Mouse (Mus musculus) intestine, embryonic 14.5 days (tissue): ENCODE results near the gene Psmb7. TPM values are rescaled to one million over a fixed set of nuclear protein-coding genes. Genes with fewer than 3 reads are reported as not detected.

Source experiments
- ATAC-seq: fragments of 200-750 bp; cut with Nextera tagmentation; replicated peaks from 2 replicates; pipeline ENCODE4 v1.8.0; 2017; ENCODE audit warnings: low read depth, moderate number of reproducible peaks, moderate TSS enrichment, moderate library complexity; ENCODE audit not compliant: low FRiP score, low TSS enrichment
- DNase-seq: peaks from one replicate; pipeline ENCODE4 v3.0.0-alpha.2; 2018; ENCODE audit warnings: low spot score
- H3K27ac ChIP-seq: fragments of 300-500 bp; sonication (generic); 2 replicates; pipeline ENCODE4 v1.5.1; 2014; ENCODE audit warnings: low read depth, mild to moderate bottlenecking, control low read depth
- H3K27me3 ChIP-seq: fragments of 300-500 bp; sonication (generic); replicated peaks from 2 replicates; pipeline ENCODE4 v1.6.1; 2014; ENCODE audit warnings: low read length, control low read depth; ENCODE audit not compliant: control insufficient read depth, insufficient read depth
- H3K36me3 ChIP-seq: fragments of 300-500 bp; sonication (generic); 2 replicates; pipeline ENCODE4 v1.6.1; 2014; ENCODE audit warnings: low read length, control low read depth; ENCODE audit not compliant: control insufficient read depth, insufficient read depth
- H3K4me1 ChIP-seq: fragments of 300-500 bp; sonication (generic); replicated peaks from 2 replicates; pipeline ENCODE4 v1.6.1; 2014; ENCODE audit warnings: low read length, control low read depth, mixed read lengths; ENCODE audit not compliant: control insufficient read depth, insufficient read depth
- H3K4me2 ChIP-seq: fragments of 300-500 bp; sonication (generic); 2 replicates; pipeline ENCODE4 v1.6.1; 2014; ENCODE audit warnings: low read length
- H3K4me3 ChIP-seq: fragments of 300-500 bp; sonication (generic); 2 replicates; pipeline ENCODE4 v1.5.1; 2014; ENCODE audit warnings: low read depth, low read length, control low read depth, mixed read lengths
- H3K9ac ChIP-seq: fragments of 300-500 bp; sonication (generic); 2 replicates; pipeline ENCODE4 v1.6.1; 2014; ENCODE audit warnings: mild to moderate bottlenecking, low read length
- H3K9me3 ChIP-seq: fragments of 300-500 bp; sonication (generic); 2 replicates; pipeline ENCODE4 v1.6.1; 2016; ENCODE audit warnings: low read length, control low read depth; ENCODE audit not compliant: control insufficient read depth
- WGBS: fragments of 180-500 bp; shearing (Covaris S2); extraction: QIAGEN DNeasy Blood & Tissue Kit; methylation state at CpG from one replicate; pipeline ENCODE4 v1.1.7; 2014; 5-methylcytosine and 5-hydroxymethylcytosine counted together
- polyA plus RNA-seq: library from polyadenylated mRNA; unstranded; fragments of >200 nt; fragmentation: Nextera tagmentation; extraction: Ambion mirVana; gene quantifications from 2 replicates; pipeline ENCODE4 v1.2.1, GENCODE M21; 2014

The Psmb7 gene
- polyA plus RNA-seq, 1 experiment from 2014 or later: 247 TPM

DNA sequence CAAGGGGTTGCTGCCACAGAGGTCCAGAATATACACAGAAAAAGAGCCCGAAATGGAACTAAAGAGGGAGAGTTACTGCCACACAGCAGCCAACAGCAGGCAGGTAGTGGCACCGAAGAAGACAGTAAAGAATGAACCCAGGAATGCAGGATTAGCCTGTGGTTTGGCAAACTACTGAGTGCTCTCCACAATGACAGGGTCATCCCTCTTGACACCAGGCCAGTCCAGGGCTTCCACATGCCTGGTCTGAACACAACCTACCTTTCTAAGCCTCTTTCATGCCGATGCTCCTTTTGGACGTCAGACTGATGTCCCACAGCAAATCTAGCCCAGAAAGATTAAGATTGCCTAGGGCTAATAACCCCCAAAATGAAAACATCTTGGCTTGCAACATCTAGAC is 15.1 kb downstream of the Psmb7 start:
- DNase-seq: no peak
- no peak overlapping the region for H3K9ac ChIP-seq
- H3K27me3 ChIP-seq: no peaks in the 10 kb centered on the region
- H3K27ac ChIP-seq: no peak overlapping the region
- peaks cover 86% of the 10 kb centered on the region for H3K36me3 ChIP-seq
- 88% methylated on average over 4 of the region's 4 CpGs for WGBS
- no peaks in the 10 kb centered on the region for H3K4me1 ChIP-seq
- no peak for ATAC-seq
- H3K4me2 ChIP-seq: no peak overlapping the region
- no peak overlapping the region for H3K4me3 ChIP-seq
- no peaks in the 10 kb centered on the region for H3K9me3 ChIP-seq

DNA sequence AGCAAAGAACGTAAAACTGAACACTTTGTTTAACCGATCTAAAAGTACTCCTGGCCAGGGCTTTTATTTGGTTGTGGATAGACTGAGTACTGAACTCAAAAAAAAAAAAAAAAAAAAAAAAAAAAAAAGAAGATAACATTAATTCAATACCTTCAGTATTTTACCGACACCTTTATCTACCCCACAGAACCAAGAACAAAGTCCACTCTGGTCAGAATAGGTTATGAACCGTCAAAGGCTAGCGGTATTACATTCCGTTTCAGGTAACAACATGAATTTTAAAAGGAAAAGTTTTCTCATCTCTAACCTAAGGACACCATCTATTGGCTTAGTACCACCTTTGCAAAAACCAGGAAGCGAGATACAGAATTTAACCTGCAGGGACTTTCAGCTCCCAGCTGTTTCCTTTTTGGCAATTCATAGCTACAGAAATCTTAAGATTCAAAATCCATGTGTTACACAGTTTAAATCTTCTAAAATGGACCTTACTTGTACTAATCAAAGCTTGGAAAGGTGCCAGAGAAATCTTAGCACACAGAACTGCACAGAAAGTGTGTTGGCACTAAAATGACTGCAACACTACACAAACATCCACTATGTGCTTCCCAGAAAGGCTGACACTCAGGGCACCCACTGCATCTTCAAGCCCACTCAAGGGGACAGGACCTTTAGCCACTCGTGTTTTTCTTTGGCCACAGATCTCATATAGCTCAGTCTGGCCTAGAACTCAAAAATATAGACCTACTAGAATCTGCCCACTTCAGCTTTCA is 19.9 kb downstream of the Psmb7 start:
- 82% methylated on average over 8 of the region's 8 CpGs for WGBS
- Histone ChIP-seq H3K9me3 (no peaks in the 10 kb centered on the region), H3K4me1 (no peaks in the 10 kb centered on the region), H3K27me3 (no peaks in the 10 kb centered on the region), H3K27ac (no peak overlapping the region), H3K36me3 (peaks cover 57% of the 10 kb centered on the region), H3K9ac (no peak overlapping the region), H3K4me3 (no peak overlapping the region), H3K4me2 (no peak overlapping the region)
- ATAC-seq (no peak), DNase-seq (no peak)

DNA sequence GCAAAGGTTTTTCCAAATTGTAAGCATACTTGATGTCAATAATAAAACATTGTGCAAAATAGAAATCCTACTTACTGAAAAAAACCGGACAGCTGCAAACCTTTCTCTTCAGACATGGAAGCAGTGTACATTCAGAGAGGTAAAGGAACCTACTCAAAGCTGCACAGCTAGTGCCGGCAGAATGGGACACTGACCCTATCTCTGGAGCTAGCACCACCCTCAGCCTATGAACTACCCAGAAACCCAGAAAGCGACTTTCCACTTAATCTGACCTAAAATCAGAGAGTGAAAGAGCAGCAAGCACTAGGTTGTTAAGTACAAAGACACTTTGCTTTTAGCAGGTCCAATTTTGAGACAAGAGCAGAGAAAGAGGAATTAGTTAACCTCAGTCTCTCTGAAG is 20.5 kb downstream of the Psmb7 start:
- H3K4me3 ChIP-seq: no peak overlapping the region
- 83% methylated on average over 3 of the region's 3 CpGs for WGBS
- H3K27ac ChIP-seq: no peak overlapping the region
- H3K4me2 ChIP-seq: no peak overlapping the region
- no peaks in the 10 kb centered on the region for H3K27me3 ChIP-seq
- H3K4me1 ChIP-seq: no peaks in the 10 kb centered on the region
- ATAC-seq (no peak), DNase-seq (no peak)
- H3K9ac ChIP-seq: no peak overlapping the region
- peaks cover 51% of the 10 kb centered on the region for H3K36me3 ChIP-seq
- no peaks in the 10 kb centered on the region for H3K9me3 ChIP-seq

DNA sequence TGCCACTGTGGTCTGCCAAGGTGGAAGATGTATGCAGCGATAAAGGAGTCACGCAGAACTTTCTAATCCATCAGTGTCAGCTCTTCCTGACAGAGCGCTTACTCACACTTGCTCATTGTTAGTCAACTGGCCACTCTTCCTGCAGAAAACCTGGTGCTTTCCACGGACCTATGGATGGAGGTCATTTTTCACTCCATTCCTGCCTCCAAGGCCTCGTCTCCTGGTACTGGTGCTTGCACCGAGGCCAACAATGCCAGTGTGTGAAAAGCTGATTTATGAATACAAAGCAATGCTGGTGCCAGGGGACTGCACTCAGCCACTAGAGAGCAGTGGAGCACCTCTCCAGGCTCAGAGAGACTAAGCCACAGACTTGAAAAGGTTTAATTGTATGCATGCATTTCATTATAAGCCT is 22.3 kb downstream of the Psmb7 start:
- Histone ChIP-seq H3K36me3 (peaks cover 39% of the 10 kb centered on the region), H3K27ac (no peak overlapping the region), H3K9ac (no peak overlapping the region), H3K4me1 (no peaks in the 10 kb centered on the region), H3K9me3 (no peaks in the 10 kb centered on the region), H3K4me2 (no peak overlapping the region), H3K27me3 (no peaks in the 10 kb centered on the region), H3K4me3 (no peak overlapping the region)
- DNase-seq (no peak), ATAC-seq (no peak)
- 72% methylated on average over 6 of the region's 6 CpGs for WGBS

DNA sequence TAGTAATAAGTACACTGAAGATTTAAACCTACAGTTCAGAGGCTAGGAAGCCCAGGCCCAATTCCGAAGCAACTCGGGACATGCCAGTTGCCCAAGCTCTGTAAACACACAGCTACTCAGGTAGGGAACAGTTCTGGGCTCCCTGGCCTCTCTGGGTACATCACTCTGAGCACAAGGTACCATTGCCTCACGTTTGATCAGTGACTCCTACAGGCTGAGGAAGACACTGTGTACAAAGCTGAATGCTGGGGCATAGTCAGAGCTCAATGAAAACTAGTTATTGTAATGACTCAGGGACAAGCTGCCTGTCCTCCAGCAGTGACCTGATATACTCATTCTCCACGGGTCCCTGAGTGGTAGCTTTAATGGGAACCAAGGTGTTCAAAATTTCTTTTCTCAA is 22.8 kb downstream of the Psmb7 start:
- Histone ChIP-seq H3K9me3 (no peaks in the 10 kb centered on the region), H3K4me2 (no peak overlapping the region), H3K36me3 (peaks cover 34% of the 10 kb centered on the region), H3K9ac (no peak overlapping the region), H3K4me3 (no peak overlapping the region), H3K4me1 (no peaks in the 10 kb centered on the region), H3K27me3 (no peaks in the 10 kb centered on the region), H3K27ac (no peak overlapping the region)
- WGBS: 81% methylated on average over 4 of the region's 4 CpGs
- DNase-seq: no peak
- ATAC-seq: no peak

DNA sequence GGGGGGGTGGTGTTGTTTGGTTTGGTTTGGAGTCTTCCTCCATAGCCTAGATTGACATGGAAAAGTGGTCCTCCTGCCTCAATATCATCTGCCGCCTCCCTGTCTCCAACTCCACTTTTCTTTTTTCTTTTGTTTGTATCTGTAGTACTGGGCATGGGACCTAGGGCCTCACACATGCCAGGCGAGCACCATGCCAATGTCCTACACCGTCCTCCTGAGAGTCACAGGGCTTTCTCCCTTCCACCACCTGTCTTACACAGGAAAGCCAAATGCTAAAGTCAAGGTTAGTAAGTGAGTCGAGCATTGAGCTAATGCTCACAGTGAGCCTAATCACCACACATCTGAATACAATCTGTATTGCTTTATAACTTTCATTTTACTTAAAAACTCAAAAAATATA is 24.1 kb downstream of the Psmb7 start:
- DNase-seq (no peak), ATAC-seq (no peak)
- no peak overlapping the region for H3K27ac ChIP-seq
- H3K36me3 ChIP-seq: peaks cover 26% of the 10 kb centered on the region
- H3K4me3 ChIP-seq: no peak overlapping the region
- H3K9ac ChIP-seq: no peak overlapping the region
- H3K27me3 ChIP-seq: no peaks in the 10 kb centered on the region
- 91% methylated on average over 4 of the region's 4 CpGs for WGBS
- H3K9me3 ChIP-seq: no peaks in the 10 kb centered on the region
- no peaks in the 10 kb centered on the region for H3K4me1 ChIP-seq
- no peak overlapping the region for H3K4me2 ChIP-seq

DNA sequence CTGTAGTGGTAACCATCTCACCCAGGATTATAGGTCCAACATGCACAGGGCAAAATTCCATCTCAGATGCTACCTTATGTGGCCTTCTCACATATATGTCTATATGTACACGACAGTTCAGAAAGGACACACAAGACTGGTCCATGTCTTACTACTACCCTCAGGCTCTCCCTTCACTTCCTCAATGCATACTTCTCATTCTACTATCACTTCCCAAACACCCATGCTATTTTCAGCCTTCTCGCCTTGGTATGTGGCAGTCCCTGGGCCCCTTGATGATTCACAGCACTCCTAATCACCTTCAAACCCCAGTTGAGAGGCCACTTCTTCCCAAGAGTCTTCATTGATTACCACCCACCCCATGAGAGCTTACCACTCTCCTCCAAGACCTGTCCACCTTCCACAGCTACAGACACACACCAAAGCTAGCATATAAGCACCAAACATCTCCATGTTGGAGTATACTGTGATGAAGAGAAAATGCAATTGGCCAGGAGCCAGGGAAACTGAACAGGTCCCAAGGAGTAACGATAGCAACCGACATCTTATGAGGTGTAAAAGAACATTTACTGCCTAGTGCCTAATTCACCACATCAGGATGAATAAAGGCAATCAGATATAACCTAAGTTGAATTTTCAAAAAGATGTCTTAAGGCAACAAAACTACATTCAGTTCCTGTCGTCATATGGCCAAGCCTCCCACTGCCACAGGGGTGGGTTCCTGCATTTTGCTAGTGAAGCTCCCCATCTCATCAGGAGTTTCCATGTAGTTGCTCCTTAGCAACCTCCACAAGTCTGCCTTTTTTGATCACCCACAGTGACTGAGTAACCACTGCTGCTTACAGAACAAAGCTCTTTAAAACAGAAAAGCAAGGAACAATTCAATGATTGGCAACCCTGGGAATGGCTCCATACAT is 26.7 kb downstream of the Psmb7 start:
- ATAC-seq (no peak), DNase-seq (no peak)
- Histone ChIP-seq H3K4me2 (no peak overlapping the region), H3K4me3 (no peak overlapping the region), H3K27ac (no peak overlapping the region), H3K9me3 (no peaks in the 10 kb centered on the region), H3K36me3 (peaks cover 38% of the 10 kb centered on the region), H3K27me3 (no peaks in the 10 kb centered on the region), H3K9ac (no peak overlapping the region), H3K4me1 (no peaks in the 10 kb centered on the region)
- WGBS: 92% methylated on average over 5 of the region's 5 CpGs

DNA sequence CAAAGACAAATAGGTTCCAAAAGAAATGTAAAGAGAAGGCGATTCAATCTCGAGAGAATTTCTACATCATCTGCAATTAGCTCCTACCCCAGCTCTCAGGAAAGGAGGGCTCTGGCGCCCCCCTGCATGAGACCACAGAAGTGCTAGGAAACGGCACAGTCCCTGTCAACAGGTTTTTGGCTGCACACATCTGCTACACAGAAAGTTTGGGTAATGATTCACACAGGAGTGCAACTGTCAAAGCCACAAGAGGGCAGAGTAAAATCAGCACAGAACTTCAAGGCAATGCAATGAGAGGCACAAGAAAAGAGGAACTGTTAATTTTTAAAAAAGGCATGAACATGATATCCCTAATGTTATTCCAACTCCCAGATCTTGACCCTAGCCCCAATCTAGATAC is 27.8 kb downstream of the Psmb7 start:
- Histone ChIP-seq H3K27ac (no peak overlapping the region), H3K4me3 (no peak overlapping the region), H3K9me3 (no peaks in the 10 kb centered on the region), H3K27me3 (no peaks in the 10 kb centered on the region), H3K9ac (no peak overlapping the region), H3K4me2 (no peak overlapping the region), H3K36me3 (peaks cover 30% of the 10 kb centered on the region), H3K4me1 (no peaks in the 10 kb centered on the region)
- 54% methylated on average over 4 of the region's 4 CpGs for WGBS
- no peak for DNase-seq
- no peak for ATAC-seq
